Comparison of ENCODE assay signal across 10 mouse cellular contexts in the genomic region with DNA sequence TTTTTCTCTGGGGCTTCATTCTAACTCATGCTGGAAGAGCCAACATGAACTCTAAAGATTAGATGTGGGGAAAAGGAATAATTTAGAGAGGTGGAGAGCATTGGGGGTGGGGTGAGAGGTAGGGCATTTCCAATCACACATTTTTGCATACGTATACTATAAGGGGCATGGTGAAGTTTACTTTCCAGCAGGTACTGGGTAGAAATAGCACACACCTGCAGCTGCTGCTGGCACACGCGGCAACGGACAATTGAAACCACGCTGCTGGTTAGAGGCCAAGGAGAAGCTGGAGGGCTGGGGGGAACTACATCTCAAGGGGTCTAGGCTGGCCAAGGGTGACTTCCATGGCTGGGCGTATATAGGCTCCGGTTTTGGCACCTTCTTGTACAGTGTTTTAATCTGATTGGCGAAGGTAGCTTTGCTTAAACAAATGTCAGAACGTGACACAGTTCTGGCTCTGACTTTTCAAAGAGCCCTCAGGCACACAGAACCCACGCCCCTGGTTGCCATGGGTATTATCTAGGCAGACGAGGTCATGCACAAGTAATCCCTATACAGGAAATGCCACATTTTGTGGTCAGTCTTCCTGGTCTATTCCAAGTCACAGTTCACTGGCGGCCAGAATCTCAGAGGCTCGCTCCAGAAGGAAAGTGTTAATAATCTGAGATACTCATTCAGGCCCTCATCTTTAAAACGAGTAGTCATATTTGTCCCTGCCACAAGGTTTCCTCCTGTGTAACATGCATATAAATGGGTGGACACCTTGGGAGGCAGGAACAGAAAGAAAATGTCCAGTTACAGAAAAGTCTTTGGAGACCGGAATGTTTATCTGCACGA. TPM values are rescaled to one million over a fixed set of nuclear protein-coding genes. Genes with fewer than 3 reads are reported as not detected.
A peak's percentile ranks its signal among the peaks of the same experiment; 100 is the strongest.
DNase-seq lines count a peak whose midpoint lies in the region; ATAC-seq lines count a peak whose summit lies in the region.
"Had no signal": no experiment of that assay in that cellular context is flagged by ENCODE, and none has a peak within 500 bp of the region (broad histone marks: within the 10 kb centered on the region; RNA-seq: fewer than 3 reads in every experiment).

No protein-coding gene starts in this region.

- peaks cover 22% of the 10 kb centered on the region for H3K4me1 ChIP-seq in embryonic facial prominence, embryonic 13.5 days
- H3K4me1 ChIP-seq in midbrain, embryonic 10.5 days: peaks cover 14% of the 10 kb centered on the region

- 40% methylated on average over 16 of the region's 16 CpGs for WGBS in embryonic facial prominence, embryonic 13.5 days
- 80% methylated on average over 16 of the region's 16 CpGs for WGBS in midbrain, embryonic 10.5 days

- H3K27me3 ChIP-seq in embryonic facial prominence, embryonic 13.5 days: no peaks in the 10 kb centered on the region
- H3K27me3 ChIP-seq in midbrain, embryonic 10.5 days (ENCODE audit: low read depth, poor library complexity, severe bottlenecking): no peaks in the 10 kb centered on the region

- no peaks in the 10 kb centered on the region for H3K9me3 ChIP-seq in embryonic facial prominence, embryonic 13.5 days
- no peaks in the 10 kb centered on the region for H3K9me3 ChIP-seq in midbrain, embryonic 10.5 days (replicated peaks)

- no peak overlapping the region for H3K9ac ChIP-seq in embryonic facial prominence, embryonic 13.5 days

- H3K4me2 ChIP-seq in embryonic facial prominence, embryonic 13.5 days: no peak overlapping the region

- ATAC-seq in embryonic facial prominence, embryonic 13.5 days (ENCODE audit: insufficient number of reproducible peaks, insufficient read depth, low FRiP score, low TSS enrichment, low read depth): peak; percentile 22; the same call in 1 of the 2 replicates
- ATAC-seq in megakaryocyte progenitor cell, adult 5-6 weeks (replicated peaks; ENCODE audit: poor library complexity): peak; percentile 59
- ATAC-seq: hindbrain, postnatal 0 days had no signal

- H3K27ac ChIP-seq in embryonic facial prominence, embryonic 13.5 days: 0 out of 2 replicates have a peak overlapping the region, but pooled peaks have one; percentile 2
- H3K27ac ChIP-seq in midbrain, embryonic 10.5 days (replicated peaks): no peak overlapping the region
- H3K27ac ChIP-seq: hindbrain, postnatal 0 days had no signal

- peak; percentile 43 to 52 for DNase-seq in heart, adult 18-20 months
- no peak for DNase-seq in heart, postnatal 25 days (ENCODE audit: low spot score)
- DNase-seq in kidney, postnatal 10 days: peak; percentile 53
- no peak for DNase-seq in midbrain, embryonic 10.5 days (ENCODE audit: low spot score)
- no peak for DNase-seq in spleen, postnatal 10 days (ENCODE audit: low spot score in 2 of 2)
- DNase-seq in layer of hippocampus, adult 9-11 months: no peak
- DNase-seq: cerebellum, adult 8-10 months had no signal

- H3K4me3 ChIP-seq in embryonic facial prominence, embryonic 13.5 days: no peak overlapping the region
- H3K4me3 ChIP-seq in midbrain, embryonic 10.5 days: no peak overlapping the region

- no peaks in the 10 kb centered on the region for H3K36me3 ChIP-seq in embryonic facial prominence, embryonic 13.5 days
- peaks cover 35% of the 10 kb centered on the region for H3K36me3 ChIP-seq in midbrain, embryonic 10.5 days

- intact Hi-C loops in heart, postnatal 25 days (cut with DNase I): no loop called here

RNA-seq across cellular contexts. Expression of gene Slc7a1, which starts 38.6 kb away (rescaled TPM):
- 10 to 100 TPM; 11.8 to 13.5 TPM for total RNA-seq in heart, adult 18-20 months (2021)
- 10 to 100 TPM; 10.7 to 15.0 TPM for total RNA-seq in heart, postnatal 25 days (2021)
- polyA plus RNA-seq in embryonic facial prominence, embryonic 13.5 days (2015; fragmentation: Nextera tagmentation; extraction: Ambion mirVana): 10.5 and 12.3 TPM in 2 replicates
- total RNA-seq in megakaryocyte progenitor cell, adult 5-6 weeks (2015): 36.0 and 37.7 TPM in 2 replicates
- 14.9 and 15.3 TPM in 2 replicates for total RNA-seq in megakaryocyte progenitor cell, adult 5-6 weeks (2017)
- polyA plus RNA-seq in midbrain, embryonic 10.5 days (2016; fragmentation: Nextera tagmentation; extraction: Ambion mirVana): 12.8 and 15.1 TPM in 2 replicates

Comparison
In these comparisons a context has a peak if more than half of its experiments do, and no peak if none do; other contexts are left out.
1. DNase-seq: peak in heart, adult 18-20 months (2 of 2) and kidney, postnatal 10 days (single experiment); none in heart, postnatal 25 days (single experiment), midbrain, embryonic 10.5 days (single experiment), spleen, postnatal 10 days (0 of 2) and layer of hippocampus, adult 9-11 months (single experiment).